Mouse (Mus musculus): Measurements from ENCODE around the gene Tmem104. TPM values are rescaled to one million over a fixed set of nuclear protein-coding genes. Genes with fewer than 3 reads are reported as not detected.

The Tmem104 gene
- polyA plus RNA-seq, 1 experiment, result 11.6 TPM

GRCm38 (mm10) chr11:115215123-115215522, 27.8 kb downstream of the Tmem104 start:
- TF ChIP-seq CTCF (IDR thresholded peaks at IDR 0.05; ENCODE audit: borderline replicate concordance, insufficient read depth, low read length) (no peak), POLR2A (IDR thresholded peaks at IDR 0.05; ENCODE audit: low read depth, low read length) (no peak)
- H3K4me1 ChIP-seq (ENCODE audit: control insufficient read depth, insufficient read depth, low read length), result no peaks in the 10 kb centered on the region
- no peak overlapping the region for H3K4me3 ChIP-seq (ENCODE audit: insufficient read depth, low read length)
- H3K27ac ChIP-seq (ENCODE audit: insufficient read depth, low read length), result no peak overlapping the region

DNA sequence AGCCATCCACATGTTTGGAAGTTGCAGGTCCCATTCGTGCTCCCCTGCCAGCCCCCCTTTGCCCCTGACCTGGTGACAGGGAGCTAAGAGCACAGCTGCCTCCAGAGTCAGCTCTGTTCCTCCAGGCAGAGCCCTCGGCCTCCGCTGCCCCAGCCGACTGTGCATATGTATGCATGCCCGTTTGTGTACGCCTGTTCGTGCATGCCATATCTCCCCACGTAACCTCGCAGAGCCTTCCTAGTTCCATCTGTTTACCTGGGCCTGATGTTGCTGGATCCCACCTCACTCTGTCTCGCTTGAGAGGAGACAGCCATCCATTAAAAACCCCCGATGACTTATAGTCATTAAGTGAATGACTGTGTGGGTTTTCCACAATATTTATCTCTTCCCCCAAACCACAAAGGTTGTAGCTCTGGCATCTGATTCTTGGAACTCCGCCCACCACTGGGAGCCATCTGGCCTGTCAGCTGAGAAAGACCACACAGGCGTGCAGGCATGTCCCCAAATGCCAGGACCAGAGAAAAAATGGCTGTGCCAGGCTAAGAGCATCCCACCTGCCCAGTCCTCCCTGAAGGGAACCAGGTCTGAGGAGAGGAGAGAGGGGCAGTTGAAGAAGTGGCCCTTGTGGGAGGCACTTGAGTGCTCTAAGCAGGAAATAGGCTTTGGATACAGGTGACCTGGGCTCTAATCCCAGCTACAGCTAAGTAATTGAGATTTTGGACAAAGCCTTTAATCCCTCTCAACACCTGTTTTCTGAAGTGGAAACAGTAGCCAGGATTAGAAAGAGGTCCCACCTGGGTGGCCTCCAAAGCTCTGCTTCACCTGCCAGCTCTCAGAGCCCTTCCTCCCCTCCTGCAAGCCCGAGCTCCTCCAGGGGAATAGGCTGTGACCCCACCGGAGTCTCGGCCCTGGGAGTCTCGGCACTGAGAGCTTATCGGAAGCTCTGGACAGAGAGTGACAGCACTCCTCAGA, 30.4 kb downstream of the Tmem104 start:
- TF ChIP-seq POLR2A (IDR thresholded peaks at IDR 0.05; ENCODE audit: low read depth, low read length) (no peak), CTCF (IDR thresholded peaks at IDR 0.05; ENCODE audit: borderline replicate concordance, insufficient read depth, low read length) (no peak)
- Histone ChIP-seq H3K4me3 (ENCODE audit: insufficient read depth, low read length) (no peak overlapping the region), H3K4me1 (ENCODE audit: control insufficient read depth, insufficient read depth, low read length) (no peaks in the 10 kb centered on the region), H3K27ac (ENCODE audit: insufficient read depth, low read length) (no peak overlapping the region)

DNA sequence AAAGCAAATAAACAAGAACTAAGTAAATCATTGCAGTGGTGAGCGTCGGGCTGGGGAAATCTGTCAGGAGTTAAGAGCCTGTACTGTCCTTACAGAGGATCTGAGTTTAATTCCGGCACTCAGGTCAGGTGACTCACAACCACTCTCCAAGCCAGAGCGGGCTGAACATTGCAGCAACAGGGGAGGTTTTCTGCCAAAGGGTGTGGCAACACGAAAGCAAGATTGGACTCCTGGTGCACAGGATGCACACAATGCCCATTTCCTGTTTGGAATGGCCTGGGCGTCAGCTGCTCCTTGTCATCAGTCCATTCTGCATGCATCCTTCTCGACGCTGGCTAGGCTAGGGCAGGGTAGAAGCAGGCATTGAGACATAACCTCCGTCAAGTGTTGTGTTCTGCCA, 32.0 kb downstream of the Tmem104 start:
- TF ChIP-seq CTCF (IDR thresholded peaks at IDR 0.05; ENCODE audit: borderline replicate concordance, insufficient read depth, low read length) (no peak), POLR2A (IDR thresholded peaks at IDR 0.05; ENCODE audit: low read depth, low read length) (no peak)
- H3K4me3 ChIP-seq (ENCODE audit: insufficient read depth, low read length), result no peak overlapping the region
- no peaks in the 10 kb centered on the region for H3K4me1 ChIP-seq (ENCODE audit: control insufficient read depth, insufficient read depth, low read length)
- H3K27ac ChIP-seq (ENCODE audit: insufficient read depth, low read length), result no peak overlapping the region

DNA sequence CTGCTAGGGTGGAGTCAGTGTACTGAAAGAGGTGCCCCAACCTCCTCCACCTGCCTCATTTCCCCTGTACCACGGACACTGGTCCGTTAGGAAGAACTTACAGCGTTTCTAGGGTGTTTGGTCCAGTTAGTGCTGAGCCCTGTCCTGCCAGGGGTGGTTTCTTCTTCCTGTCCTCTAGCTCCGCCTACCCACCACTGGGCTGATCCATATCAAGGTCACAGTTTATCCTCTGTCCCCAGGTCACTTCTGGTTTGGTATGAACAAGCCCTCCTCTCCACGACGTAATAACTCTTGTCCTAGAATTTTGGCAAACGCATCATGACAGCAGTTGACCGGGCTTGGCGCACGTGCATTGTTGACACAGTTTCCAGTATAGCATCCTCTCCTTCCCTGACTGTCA, 32.4 kb downstream of the Tmem104 start:
- Histone ChIP-seq H3K4me1 (ENCODE audit: control insufficient read depth, insufficient read depth, low read length) (no peaks in the 10 kb centered on the region), H3K27ac (ENCODE audit: insufficient read depth, low read length) (no peak overlapping the region), H3K4me3 (ENCODE audit: insufficient read depth, low read length) (no peak overlapping the region)
- TF ChIP-seq CTCF (IDR thresholded peaks at IDR 0.05; ENCODE audit: borderline replicate concordance, insufficient read depth, low read length) (no peak), POLR2A (IDR thresholded peaks at IDR 0.05; ENCODE audit: low read depth, low read length) (no peak)

- no peak overlapping the region for H3K4me3 ChIP-seq (ENCODE audit: insufficient read depth, low read length)
- no peak for TF ChIP-seq POLR2A (IDR thresholded peaks at IDR 0.05; ENCODE audit: low read depth, low read length)
- TF ChIP-seq CTCF (IDR thresholded peaks at IDR 0.05; ENCODE audit: borderline replicate concordance, insufficient read depth, low read length), result no peak
- H3K27ac ChIP-seq (ENCODE audit: insufficient read depth, low read length), result no peak overlapping the region
- H3K4me1 ChIP-seq (ENCODE audit: control insufficient read depth, insufficient read depth, low read length), result no peaks in the 10 kb centered on the region
These were observed 34.8 kb downstream of the Tmem104 start for GRCm38 (mm10) chr11:115222077-115222476.

DNA sequence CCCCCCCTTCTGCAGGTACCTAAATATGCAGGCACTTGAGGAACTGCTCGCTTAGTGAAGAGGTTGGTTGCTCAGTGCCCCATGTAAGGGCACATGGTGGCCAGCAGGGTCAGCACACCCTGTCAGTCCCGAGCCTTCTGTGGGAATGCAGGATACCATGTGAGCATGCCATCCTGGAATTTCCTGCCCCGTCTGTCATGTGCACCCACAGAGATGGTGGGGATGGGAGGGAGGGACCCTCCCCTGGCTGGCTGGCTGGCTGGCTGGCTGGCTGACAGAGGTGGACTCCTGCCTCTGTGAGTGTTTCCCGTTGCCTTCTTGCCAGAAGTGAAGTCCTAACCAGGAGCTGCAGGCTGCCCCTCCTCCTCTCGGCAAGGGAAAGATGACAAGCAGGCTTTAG, 35.3 kb downstream of the Tmem104 start:
- TF ChIP-seq POLR2A (IDR thresholded peaks at IDR 0.05; ENCODE audit: low read depth, low read length) (no peak), CTCF (IDR thresholded peaks at IDR 0.05; ENCODE audit: borderline replicate concordance, insufficient read depth, low read length) (no peak)
- no peak overlapping the region for H3K27ac ChIP-seq (ENCODE audit: insufficient read depth, low read length)
- H3K4me3 ChIP-seq (ENCODE audit: insufficient read depth, low read length), result no peak overlapping the region
- no peaks in the 10 kb centered on the region for H3K4me1 ChIP-seq (ENCODE audit: control insufficient read depth, insufficient read depth, low read length)

- no peaks in the 10 kb centered on the region for H3K4me1 ChIP-seq (ENCODE audit: control insufficient read depth, insufficient read depth, low read length)
These were observed 36.2 kb downstream of the Tmem104 start for GRCm38 (mm10) chr11:115223451-115223850.

GRCm38 (mm10) chr11:115223877-115224276, 36.6 kb downstream of the Tmem104 start:
- no peak for TF ChIP-seq CTCF (IDR thresholded peaks at IDR 0.05; ENCODE audit: borderline replicate concordance, insufficient read depth, low read length)
- TF ChIP-seq POLR2A (IDR thresholded peaks at IDR 0.05; ENCODE audit: low read depth, low read length), result no peak
- Histone ChIP-seq H3K4me1 (ENCODE audit: control insufficient read depth, insufficient read depth, low read length) (no peaks in the 10 kb centered on the region), H3K4me3 (ENCODE audit: insufficient read depth, low read length) (no peak overlapping the region), H3K27ac (ENCODE audit: insufficient read depth, low read length) (no peak overlapping the region)

More at GRCm38 (mm10) chr11:115223451-115223850, 36.2 kb downstream of the Tmem104 start:
- H3K27ac ChIP-seq (ENCODE audit: insufficient read depth, low read length), result no peak overlapping the region
- no peak overlapping the region for H3K4me3 ChIP-seq (ENCODE audit: insufficient read depth, low read length)
- TF ChIP-seq POLR2A (IDR thresholded peaks at IDR 0.05; ENCODE audit: low read depth, low read length) (no peak), CTCF (IDR thresholded peaks at IDR 0.05; ENCODE audit: borderline replicate concordance, insufficient read depth, low read length) (no peak)

DNA sequence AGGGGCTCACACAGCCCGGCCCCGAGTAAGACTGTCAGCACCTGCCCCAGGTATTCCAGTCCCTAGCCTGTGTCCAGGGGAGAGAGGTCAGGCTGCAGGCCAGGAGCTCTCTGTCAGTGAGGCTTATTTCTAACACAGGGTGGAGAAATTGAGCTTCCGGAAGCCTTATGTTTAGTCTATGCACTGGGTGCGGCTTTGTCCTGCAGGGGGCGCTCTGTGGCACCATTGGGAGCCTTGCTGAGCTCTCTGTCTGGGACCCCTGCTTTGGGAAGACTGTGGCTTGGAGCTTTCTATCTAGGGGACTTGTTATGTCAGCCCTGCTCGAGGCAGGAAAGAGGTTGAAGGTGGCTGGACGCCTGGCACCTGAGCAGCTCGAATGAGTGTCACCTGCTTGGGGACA, 37.6 kb downstream of the Tmem104 start:
- Histone ChIP-seq H3K4me3 (ENCODE audit: insufficient read depth, low read length) (no peak overlapping the region), H3K4me1 (ENCODE audit: control insufficient read depth, insufficient read depth, low read length) (no peaks in the 10 kb centered on the region), H3K27ac (ENCODE audit: insufficient read depth, low read length) (no peak overlapping the region)
- no peak for TF ChIP-seq POLR2A (IDR thresholded peaks at IDR 0.05; ENCODE audit: low read depth, low read length)
- TF ChIP-seq CTCF (IDR thresholded peaks at IDR 0.05; ENCODE audit: borderline replicate concordance, insufficient read depth, low read length), result no peak

DNA sequence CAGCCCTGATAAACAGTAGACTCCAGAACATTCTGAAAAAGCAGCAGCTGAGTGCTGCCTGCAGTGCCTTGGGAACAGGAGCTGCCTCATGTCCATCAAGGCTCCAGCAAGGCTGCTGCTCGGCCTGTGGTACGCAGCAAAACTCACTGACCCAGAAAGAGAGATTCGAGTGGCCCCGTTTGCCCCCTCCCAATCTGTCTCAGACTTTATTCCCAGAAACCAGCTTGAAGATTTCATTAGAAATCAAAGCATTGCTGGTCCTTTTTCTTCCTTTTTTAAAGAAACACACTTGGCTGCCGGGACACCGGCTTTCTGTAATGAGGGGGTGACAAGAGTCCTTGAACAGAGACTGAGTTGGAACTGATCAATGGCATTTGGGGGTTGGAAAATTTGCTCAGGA, 38.0 kb downstream of the Tmem104 start:
- Histone ChIP-seq H3K4me1 (ENCODE audit: control insufficient read depth, insufficient read depth, low read length) (no peaks in the 10 kb centered on the region), H3K27ac (ENCODE audit: insufficient read depth, low read length) (no peak overlapping the region), H3K4me3 (ENCODE audit: insufficient read depth, low read length) (no peak overlapping the region)
- TF ChIP-seq POLR2A (IDR thresholded peaks at IDR 0.05; ENCODE audit: low read depth, low read length) (no peak), CTCF (IDR thresholded peaks at IDR 0.05; ENCODE audit: borderline replicate concordance, insufficient read depth, low read length) (no peak)

All from embryonic fibroblast, embryonic 13.5 days (primary cell).